ENCODE assay signal across 28 mouse cellular contexts in the genomic region with DNA sequence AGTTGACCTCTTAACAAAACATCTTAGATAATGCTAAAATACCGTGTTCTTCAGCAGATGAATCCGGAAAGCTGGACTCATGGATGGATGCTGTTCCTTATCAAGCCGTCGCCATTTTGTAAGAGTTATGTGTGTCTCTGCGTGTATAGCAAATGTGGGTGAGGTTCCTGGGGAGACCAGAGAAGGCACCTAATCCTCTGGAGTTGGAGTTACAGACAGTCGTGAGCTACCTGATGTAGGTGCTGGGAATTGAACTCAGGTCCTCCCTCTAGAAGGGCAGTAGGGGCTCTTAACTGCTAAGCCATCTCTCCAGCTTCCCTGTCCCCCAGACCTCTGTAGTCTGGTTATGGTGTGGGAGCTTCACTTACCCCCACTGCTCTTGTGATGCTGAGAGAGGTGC.
"Had no signal": no experiment of that assay in that cellular context is flagged by ENCODE, and none has a peak within 500 bp of the region (broad histone marks: within the 10 kb centered on the region; RNA-seq: fewer than 3 reads in every experiment).

No protein-coding gene starts in this region.

- H3K9me3 ChIP-seq: embryonic facial prominence, embryonic 10.5 days; embryonic facial prominence, embryonic 12.5 days; embryonic facial prominence, embryonic 13.5 days; embryonic facial prominence, embryonic 15.5 days; forebrain, embryonic 10.5 days; forebrain, embryonic 12.5 days; forebrain, embryonic 13.5 days; forebrain, embryonic 15.5 days had no signal

- ATAC-seq: forebrain, embryonic 13.5 days; forebrain, embryonic 14.5 days; forebrain, embryonic 15.5 days; forebrain, embryonic 16.5 days; forebrain, postnatal 0 days had no signal

- H3K27me3 ChIP-seq: forebrain, embryonic 12.5 days; forebrain, embryonic 13.5 days; forebrain, embryonic 15.5 days had no signal

- H3K9ac ChIP-seq: embryonic facial prominence, embryonic 12.5 days; embryonic facial prominence, embryonic 13.5 days; embryonic facial prominence, embryonic 15.5 days; forebrain, embryonic 12.5 days; forebrain, embryonic 13.5 days; forebrain, embryonic 15.5 days; forebrain, postnatal 0 days had no signal

- H3K4me2 ChIP-seq: embryonic facial prominence, embryonic 12.5 days; embryonic facial prominence, embryonic 13.5 days; embryonic facial prominence, embryonic 15.5 days; forebrain, embryonic 12.5 days; forebrain, embryonic 13.5 days; forebrain, embryonic 15.5 days had no signal

- H3K4me1 ChIP-seq: embryonic facial prominence, embryonic 10.5 days had no signal

- DNase-seq: cerebellum, adult 18-20 months; cerebellum, adult 2 months; cerebellum, adult 9-10 months; cerebellum, adult 9-11 months; cerebellum, postnatal 10 days; cerebellum, postnatal 14 days; cerebellum, postnatal 25 days; cerebellum, postnatal 36 days; embryo, embryonic 11 days; forebrain, postnatal 0 days; gastrocnemius, adult 2 months; gastrocnemius, postnatal 10 days; gastrocnemius, postnatal 14 days; gastrocnemius, postnatal 25 days; gastrocnemius, postnatal 36 days; heart, adult 18-20 months; heart, adult 2 months had no signal

- H3K4me3 ChIP-seq: embryonic facial prominence, embryonic 10.5 days; embryonic facial prominence, embryonic 12.5 days; embryonic facial prominence, embryonic 13.5 days; embryonic facial prominence, embryonic 15.5 days; erythroblast, embryonic 14.5 days; forebrain, embryonic 10.5 days; forebrain, embryonic 12.5 days; forebrain, embryonic 13.5 days; forebrain, embryonic 15.5 days; gastrocnemius, adult 2 months; heart, adult 2 months had no signal

- H3K27ac ChIP-seq: embryonic facial prominence, embryonic 10.5 days; embryonic facial prominence, embryonic 12.5 days; embryonic facial prominence, embryonic 13.5 days; embryonic facial prominence, embryonic 15.5 days; forebrain, embryonic 10.5 days; forebrain, embryonic 12.5 days; forebrain, embryonic 13.5 days; forebrain, embryonic 15.5 days; gastrocnemius, adult 2 months; heart, adult 2 months had no signal

- H3K36me3 ChIP-seq: embryonic facial prominence, embryonic 10.5 days; embryonic facial prominence, embryonic 12.5 days; embryonic facial prominence, embryonic 13.5 days; embryonic facial prominence, embryonic 15.5 days; forebrain, embryonic 10.5 days; forebrain, embryonic 12.5 days; forebrain, embryonic 15.5 days had no signal
